Mouse (Mus musculus) testis, postnatal 10 days (tissue): Measurements from ENCODE around the gene Vwce.

ENCODE experiments used
- DNase-seq: peaks from one replicate; pipeline ENCODE4 v3.0.0; 2021; ENCODE audit warnings: low spot score

Gene Vwce

DNA sequence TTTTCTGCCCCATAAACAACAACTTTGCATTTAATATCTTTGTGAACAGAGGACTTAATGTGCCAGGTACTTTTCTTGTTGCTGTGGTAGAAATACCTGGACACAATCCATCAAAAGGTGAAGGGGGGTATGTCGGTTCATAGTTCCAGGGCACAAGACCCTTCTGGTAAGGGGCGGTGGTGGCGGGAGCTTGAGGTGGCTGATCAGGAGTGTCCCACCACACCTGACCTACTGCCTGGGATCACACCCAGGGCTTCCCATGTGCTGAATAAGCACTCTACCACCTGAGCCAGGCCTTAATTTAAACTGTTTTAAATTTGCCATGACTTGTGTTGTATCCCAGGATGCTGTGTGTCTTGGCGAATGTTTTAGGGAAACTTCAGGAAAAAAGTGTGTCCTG, 57.1 kb downstream of the Vwce start:
- no peak for DNase-seq

DNA sequence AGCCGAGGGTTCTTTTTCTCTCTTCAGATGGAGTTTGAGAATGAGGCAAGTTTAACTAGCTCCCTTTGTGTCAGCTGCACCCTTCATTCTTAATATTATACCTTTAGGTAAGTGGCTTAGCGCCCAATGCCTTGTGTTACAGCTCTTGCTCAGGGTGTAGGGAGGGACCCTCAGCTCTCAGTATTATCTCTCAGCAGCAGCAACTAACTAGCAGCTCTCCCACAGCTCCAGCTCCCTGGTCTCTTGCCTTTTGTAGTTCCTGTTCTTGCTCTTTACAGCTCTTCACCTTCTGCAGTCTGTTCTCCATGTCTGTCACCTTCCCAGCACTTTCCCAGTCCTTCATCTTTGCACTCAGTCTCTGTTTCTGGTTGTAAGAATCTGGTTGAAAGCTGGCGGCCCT, 57.6 kb downstream of the Vwce start:
- no peak for DNase-seq

DNA sequence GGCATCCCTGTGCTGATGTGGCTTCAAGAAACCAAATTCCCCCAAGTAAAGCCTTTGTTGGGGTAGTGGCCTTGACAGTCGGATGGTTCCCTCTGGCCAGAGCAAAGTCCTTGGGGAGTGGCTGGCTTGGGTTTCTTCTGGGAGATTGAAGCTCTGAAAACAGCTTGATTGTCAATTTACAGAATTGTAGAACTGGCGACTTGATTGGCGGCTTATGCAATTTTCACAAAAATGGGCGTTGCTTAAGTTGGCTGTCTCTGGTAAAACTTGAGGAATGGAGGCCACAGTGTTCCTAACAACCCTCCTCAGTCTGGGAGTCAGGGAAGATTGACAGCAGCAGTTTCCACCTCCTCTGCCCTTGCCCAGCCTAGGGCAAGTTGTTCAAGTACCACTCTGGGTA, 58.3 kb downstream of the Vwce start:
- no peak for DNase-seq

DNA sequence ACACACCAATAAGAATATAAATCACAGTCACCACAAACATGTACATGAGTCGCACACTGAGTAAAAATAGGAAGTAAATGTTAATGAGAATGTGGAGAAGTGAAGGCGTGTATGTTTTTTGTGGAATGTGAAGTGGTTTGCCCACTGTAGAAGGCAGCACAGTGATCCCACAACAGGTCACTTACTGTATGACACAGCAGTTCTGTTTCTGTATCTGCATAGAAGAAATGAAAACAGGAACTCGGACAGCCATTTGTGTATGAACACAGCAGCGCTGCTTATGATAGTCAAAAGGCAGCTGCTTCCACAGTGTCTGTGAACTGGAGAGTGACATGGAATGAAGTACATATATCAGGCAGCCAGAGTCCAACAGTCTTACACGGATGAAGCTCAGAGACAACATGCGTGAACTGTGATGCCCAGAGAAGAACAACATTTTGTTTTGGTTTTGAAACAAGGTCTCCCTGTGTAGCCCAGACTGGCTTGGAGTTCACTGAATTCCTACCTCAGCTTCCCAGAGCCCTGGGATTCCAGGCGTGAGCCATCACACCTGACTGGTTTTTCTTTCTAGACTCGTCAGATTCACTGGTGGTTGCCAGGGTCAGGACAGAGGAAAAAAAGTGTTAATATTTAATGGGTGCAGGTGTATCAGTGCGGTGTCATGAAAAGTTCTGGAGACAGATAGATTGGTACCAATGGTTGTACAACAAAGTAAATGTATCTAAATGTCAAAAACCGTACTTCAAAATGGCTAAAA, 60.1 kb downstream of the Vwce start:
- no peak for DNase-seq

DNA sequence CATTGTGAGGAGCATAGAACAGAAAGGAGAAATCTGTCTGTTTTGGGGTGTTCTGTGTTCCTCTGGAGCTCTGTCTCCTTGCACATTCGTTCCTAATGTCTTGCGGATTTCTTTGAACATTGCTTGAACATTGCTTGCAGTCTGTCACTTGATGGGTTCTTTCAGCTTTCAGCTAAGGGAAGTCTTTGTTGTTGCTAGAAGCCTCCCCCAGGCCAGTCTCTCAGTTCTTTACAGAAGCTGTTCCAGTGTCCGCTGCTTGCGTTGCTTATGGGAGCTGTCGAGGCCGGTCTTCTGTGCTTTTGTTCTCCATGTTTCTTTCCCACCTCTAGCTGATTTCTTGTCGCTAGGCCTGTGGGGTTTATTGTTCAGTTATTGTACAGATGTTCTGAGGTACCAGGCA, 61.8 kb downstream of the Vwce start:
- no peak for DNase-seq

- no peak for DNase-seq
Measured at GRCm38 (mm10) chr19:10698131-10698991, 64.3 kb downstream of the Vwce start.

GRCm38 (mm10) chr19:10699851-10700250, 65.8 kb downstream of the Vwce start:
- DNase-seq: no peak

DNA sequence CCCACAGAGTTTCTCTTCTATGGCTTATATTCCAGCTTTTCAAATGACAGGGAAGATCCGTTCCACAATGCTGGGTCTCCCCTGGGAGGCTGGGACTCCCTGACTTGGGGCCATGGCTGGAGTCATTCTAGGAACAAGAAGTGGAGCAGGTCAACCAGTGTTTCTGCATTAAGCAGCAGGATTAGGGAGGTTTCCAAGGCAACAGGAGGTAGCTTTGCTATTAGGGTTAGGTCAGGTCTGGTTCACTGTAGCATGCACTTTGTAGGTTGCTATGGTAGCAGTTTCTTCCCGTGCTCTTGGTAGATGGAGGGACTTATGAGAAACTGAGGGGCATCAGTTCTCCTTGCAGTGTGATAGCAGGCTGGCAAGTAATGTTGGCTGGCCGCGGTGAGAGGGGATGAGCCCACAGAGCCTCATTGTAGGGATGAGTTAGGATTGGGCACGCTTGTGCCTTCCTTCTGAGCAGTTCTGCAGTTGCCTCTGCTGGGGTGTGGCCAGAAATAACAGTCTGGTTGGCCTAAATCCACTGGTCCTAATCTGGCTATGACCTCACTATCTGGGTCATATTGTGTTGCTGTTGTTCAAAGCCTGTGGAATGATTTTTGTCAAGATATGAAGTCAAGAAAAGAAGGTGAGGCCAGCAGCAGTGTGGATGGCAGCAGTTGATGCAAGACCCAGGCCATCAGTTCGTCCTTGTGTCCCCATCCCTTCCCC, 67.2 kb downstream of the Vwce start:
- no peak for DNase-seq

GRCm38 (mm10) chr19:10702125-10702524, 68.1 kb downstream of the Vwce start:
- no peak for DNase-seq

GRCm38 (mm10) chr19:10703470-10703869, 69.5 kb downstream of the Vwce start:
- no peak for DNase-seq

DNA sequence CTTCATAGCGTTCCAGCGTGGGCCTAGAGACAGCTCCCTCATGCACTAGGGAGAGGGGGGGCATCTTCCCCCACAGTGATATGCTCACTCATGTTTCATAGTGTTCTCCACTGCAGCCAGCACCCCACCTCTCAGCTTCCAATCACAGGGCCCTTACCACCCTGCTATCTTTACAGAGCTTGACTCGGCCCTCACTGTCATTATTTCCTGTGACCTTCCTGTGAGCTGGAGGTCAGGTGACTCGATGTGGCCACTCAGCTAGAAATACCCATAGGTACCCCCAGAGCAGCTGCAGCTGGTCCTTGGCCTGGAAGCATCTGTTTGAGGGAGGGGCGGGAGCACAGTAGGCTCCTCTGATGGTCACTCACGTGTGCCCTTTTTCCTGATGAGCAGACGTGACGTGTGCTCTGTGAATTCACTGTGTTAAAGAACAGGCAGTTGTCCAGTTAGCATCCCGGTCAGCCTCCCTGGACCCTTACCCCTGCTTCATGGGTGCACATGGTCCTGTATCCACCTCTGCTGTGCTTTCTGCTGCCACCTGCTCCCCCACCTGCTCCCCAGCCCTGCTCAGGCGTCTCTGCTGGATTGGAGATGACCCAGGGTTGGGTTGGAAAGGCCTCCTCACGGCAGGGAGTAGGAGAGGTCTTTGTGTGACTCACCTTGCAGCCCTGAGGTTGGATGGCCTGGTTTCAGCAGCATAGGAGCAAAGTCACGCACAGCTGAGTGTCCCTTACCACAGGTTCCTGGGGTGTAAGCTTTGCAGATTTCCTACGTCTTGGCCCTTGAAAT, 73.3 kb downstream of the Vwce start:
- DNase-seq: no peak

DNA sequence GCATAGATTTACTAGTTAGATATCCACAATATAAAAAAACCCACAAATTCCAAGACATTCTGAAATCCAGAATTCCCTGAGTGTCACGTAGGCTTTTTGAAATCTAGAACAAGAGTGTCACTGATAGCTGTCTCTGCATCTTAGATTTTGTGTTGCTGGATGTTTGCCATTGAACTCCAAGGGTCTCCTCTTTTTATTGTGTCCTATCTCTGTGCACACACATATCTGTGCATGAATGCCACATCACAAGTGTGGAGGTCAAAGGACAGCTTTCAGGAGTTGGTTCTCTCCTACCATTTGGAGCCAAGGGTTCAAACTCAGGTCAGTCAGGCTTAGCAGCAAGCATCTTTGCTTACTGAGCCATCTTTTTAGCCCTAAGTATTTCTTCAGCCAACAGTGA, 73.9 kb downstream of the Vwce start:
- DNase-seq: no peak

DNA sequence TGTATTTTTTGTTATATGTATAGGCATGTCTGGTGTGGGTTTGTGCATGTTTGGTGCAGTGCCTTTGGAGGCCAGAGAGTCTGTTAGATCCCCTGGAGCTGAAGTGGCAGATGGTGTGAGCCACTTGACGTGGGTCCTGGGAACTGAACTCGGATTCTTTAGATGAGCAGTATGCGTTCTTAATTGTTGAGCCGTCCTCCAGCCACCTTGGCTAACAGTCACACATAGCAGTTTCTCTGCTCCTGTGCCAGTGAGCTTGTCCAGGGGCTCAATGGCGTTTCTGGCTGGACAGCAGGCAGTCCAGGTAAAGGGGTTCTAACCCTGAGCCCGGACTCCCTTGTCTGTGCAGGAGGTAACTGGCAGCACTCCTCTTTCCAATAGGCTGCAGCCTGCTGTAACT, 74.9 kb downstream of the Vwce start:
- no peak for DNase-seq

- DNase-seq: peak; percentile 96
Measured at GRCm38 (mm10) chr19:10709360-10710087, 75.5 kb downstream of the Vwce start.

DNA sequence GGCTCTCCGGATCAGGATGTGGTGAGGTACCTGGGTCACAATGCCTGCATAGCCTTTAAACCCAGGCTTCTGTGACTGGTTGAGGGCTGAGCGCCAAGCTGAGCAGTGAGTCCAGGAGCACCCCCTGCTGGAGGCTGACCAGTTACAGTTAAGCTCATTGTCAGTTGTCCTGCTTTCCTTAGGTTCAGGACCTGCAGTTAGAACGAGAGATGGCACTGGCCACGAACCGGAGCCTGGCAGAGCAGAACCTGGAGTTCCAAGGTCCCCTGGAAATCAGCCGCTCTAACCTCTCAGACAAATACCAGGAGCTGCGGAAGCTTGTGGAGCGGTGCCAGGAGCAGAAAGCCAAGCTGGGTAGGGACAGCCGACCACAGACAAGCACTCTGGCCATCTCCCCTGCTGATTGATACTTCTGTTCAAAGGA, 76.1 kb downstream of the Vwce start:
- DNase-seq: peak; percentile 78

- DNase-seq: no peak
Measured at GRCm38 (mm10) chr19:10710751-10711150, 76.7 kb downstream of the Vwce start.

- DNase-seq: no peak
Measured at GRCm38 (mm10) chr19:10712194-10712593, 78.2 kb downstream of the Vwce start.

GRCm38 (mm10) chr19:10712646-10713045, 78.6 kb downstream of the Vwce start:
- DNase-seq: no peak

GRCm38 (mm10) chr19:10713551-10713950, 79.5 kb downstream of the Vwce start:
- no peak for DNase-seq

GRCm38 (mm10) chr19:10714168-10714567, 80.2 kb downstream of the Vwce start:
- DNase-seq: no peak
